Mouse (Mus musculus) testis, adult 2 months (tissue): Measurements from ENCODE around the gene D6Ertd527e. TPM values are rescaled to one million over a fixed set of nuclear protein-coding genes. Genes with fewer than 3 reads are reported as not detected.

Experiments used
- H3K27ac ChIP-seq: fragments of 200-500 bp; 2 replicates; pipeline ENCODE4 v1.5.1; 2012; ENCODE audit warnings: low read depth, low read length; ENCODE audit not compliant: control insufficient read depth, insufficient read depth
- H3K27me3 ChIP-seq: fragments of 200-500 bp; 2 replicates; pipeline ENCODE4 v1.6.1; 2012; ENCODE audit warnings: mild to moderate bottlenecking, low read length, moderate library complexity; ENCODE audit not compliant: control insufficient read depth, insufficient read depth
- H3K36me3 ChIP-seq: fragments of 200-500 bp; 2 replicates; pipeline ENCODE4 v1.6.1; 2012; ENCODE audit warnings: mild to moderate bottlenecking, low read length; ENCODE audit not compliant: control insufficient read depth, insufficient read depth
- H3K4me1 ChIP-seq: fragments of 200-500 bp; 2 replicates; pipeline ENCODE4 v1.6.1; 2012; ENCODE audit warnings: low read length; ENCODE audit not compliant: control insufficient read depth, insufficient read depth
- H3K4me3 ChIP-seq: fragments of 200-500 bp; 2 replicates; pipeline ENCODE4 v1.5.1; 2012; ENCODE audit warnings: low read depth, mild to moderate bottlenecking, low read length, moderate library complexity, mixed read lengths; ENCODE audit not compliant: control insufficient read depth
- CTCF ChIP-seq: fragments of 200-500 bp; IDR thresholded peaks from 2 replicates; pipeline ENCODE4 v1.5.1; 2012; ENCODE audit warnings: low read depth, mild to moderate bottlenecking, inconsistent platforms, low read length, moderate library complexity; ENCODE audit not compliant: control insufficient read depth, insufficient read depth, insufficient replicate concordance
- POLR2A ChIP-seq: fragments of 200-500 bp; IDR thresholded peaks from 2 replicates; pipeline ENCODE4 v1.6.1; 2012; ENCODE audit warnings: low read depth, mild to moderate bottlenecking, inconsistent platforms, low read length, moderate library complexity; ENCODE audit not compliant: control insufficient read depth
- polyA plus RNA-seq: library from polyadenylated mRNA; depleted of rRNA; stranded (reverse); fragments of >200 nt; gene quantifications from 2 replicates; pipeline ENCODE4 v1.2.3, GENCODE M21; 2012

Gene D6Ertd527e
- polyA plus RNA-seq, 1 experiment = 3.9 TPM

DNA sequence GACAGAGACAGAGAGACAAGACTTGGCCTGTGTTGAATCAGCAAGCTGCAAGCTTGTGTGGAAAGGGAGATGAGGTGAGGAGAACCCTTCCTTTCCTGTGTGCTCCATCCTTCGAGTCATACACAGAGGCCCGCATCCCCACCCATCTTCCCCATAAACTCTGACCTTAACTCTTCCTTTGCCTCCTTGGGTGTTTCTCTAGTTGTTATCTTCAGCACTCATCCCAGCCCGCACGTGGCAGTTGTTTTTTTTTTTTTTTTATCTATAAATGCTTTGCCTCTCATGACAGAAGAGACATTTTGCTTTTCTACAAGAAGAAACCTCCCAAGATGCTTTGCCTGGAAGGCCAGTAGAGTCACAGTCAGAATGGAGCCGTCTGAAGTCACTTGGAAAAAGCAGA is 33.9 kb downstream of the D6Ertd527e start:
- Histone ChIP-seq H3K4me1 (no peaks in the 10 kb centered on the region), H3K27ac (no peak overlapping the region), H3K4me3 (no peak overlapping the region), H3K36me3 (no peaks in the 10 kb centered on the region), H3K27me3 (no peaks in the 10 kb centered on the region)
- no peak for TF ChIP-seq CTCF
- no peak for TF ChIP-seq POLR2A

GRCm38 (mm10) chr6:87139796-87140553 is 35.4 kb downstream of the D6Ertd527e start:
- Histone ChIP-seq H3K4me1 (no peaks in the 10 kb centered on the region), H3K27me3 (no peaks in the 10 kb centered on the region), H3K36me3 (no peaks in the 10 kb centered on the region), H3K4me3 (no peak overlapping the region), H3K27ac (no peak overlapping the region)
- no peak for TF ChIP-seq CTCF
- TF ChIP-seq POLR2A = no peak

DNA sequence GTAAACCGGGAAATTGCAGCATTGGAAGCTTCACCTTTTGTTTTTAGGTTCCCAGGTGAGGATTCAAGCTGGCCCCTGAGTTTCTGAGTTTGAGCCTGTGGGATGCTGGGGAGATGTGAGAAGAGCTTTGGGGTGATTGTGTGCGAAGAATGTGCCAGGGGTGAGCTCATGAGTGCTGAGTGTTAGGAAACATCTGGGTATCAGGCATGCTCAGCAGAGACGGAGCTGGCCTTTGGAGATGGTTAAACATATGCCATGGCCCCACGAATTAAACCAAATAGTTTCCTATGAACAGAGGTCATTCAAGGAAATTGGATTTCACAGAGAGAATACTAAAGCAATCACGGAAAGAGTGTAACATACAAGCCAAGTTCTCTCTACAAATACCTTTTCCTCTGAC is 37.7 kb downstream of the D6Ertd527e start:
- TF ChIP-seq POLR2A = no peak
- no peak for TF ChIP-seq CTCF
- Histone ChIP-seq H3K27ac (no peak overlapping the region), H3K4me1 (no peaks in the 10 kb centered on the region), H3K36me3 (no peaks in the 10 kb centered on the region), H3K27me3 (no peaks in the 10 kb centered on the region), H3K4me3 (no peak overlapping the region)

DNA sequence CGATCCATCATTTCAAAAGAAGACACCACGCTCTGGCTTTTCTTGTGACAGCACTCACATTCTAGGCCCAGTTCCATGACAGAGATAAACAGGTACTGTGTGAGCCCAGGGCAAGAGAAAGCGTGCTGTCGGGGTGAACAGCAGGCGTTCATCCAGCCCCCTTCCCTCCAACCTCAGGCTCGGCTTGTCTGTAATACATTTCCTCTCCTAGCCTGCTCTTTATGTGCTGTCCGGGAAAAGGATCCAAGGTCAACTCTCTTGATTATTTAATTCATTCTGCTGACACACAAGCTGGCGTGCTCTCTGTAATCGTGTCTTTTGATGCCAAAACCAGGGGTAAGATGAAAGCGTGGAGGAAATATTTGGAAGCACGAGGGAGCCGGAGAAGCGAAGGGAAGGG is 39.0 kb downstream of the D6Ertd527e start:
- TF ChIP-seq POLR2A (no peak), CTCF (no peak)
- no peaks in the 10 kb centered on the region for H3K27me3 ChIP-seq
- H3K27ac ChIP-seq = no peak overlapping the region
- no peaks in the 10 kb centered on the region for H3K4me1 ChIP-seq
- no peak overlapping the region for H3K4me3 ChIP-seq
- H3K36me3 ChIP-seq = no peaks in the 10 kb centered on the region

DNA sequence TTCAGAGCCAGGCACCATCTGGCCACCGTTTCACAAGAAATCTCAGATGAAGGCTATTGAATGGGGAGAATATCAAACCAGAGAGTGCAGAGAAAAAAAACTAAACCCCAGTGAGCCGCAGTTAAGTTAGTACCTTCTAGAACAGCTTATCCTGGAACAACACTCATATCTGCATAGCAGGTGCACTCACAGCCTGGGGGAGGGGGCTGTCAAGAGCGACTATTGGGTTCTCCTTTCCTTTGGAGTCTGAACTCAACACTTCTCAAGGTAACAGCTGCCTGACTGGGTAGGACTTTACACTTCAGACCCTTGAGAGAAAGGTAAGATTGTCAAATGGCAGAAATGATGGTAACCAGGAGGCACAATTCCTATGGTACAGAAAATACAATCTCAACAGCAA is 43.4 kb downstream of the D6Ertd527e start:
- TF ChIP-seq POLR2A (no peak), CTCF (no peak)
- no peak overlapping the region for H3K27ac ChIP-seq
- H3K36me3 ChIP-seq = no peaks in the 10 kb centered on the region
- peaks cover 2% of the 10 kb centered on the region; the same call in 1 of the 2 replicates for H3K4me1 ChIP-seq
- no peaks in the 10 kb centered on the region for H3K27me3 ChIP-seq
- no peak overlapping the region for H3K4me3 ChIP-seq

GRCm38 (mm10) chr6:87150471-87150870 is 45.9 kb downstream of the D6Ertd527e start:
- no peak for TF ChIP-seq CTCF
- TF ChIP-seq POLR2A = no peak
- H3K27me3 ChIP-seq = no peaks in the 10 kb centered on the region
- no peak overlapping the region for H3K4me3 ChIP-seq
- peaks cover 2% of the 10 kb centered on the region; the same call in 1 of the 2 replicates for H3K4me1 ChIP-seq
- no peaks in the 10 kb centered on the region for H3K36me3 ChIP-seq
- H3K27ac ChIP-seq = no peak overlapping the region

DNA sequence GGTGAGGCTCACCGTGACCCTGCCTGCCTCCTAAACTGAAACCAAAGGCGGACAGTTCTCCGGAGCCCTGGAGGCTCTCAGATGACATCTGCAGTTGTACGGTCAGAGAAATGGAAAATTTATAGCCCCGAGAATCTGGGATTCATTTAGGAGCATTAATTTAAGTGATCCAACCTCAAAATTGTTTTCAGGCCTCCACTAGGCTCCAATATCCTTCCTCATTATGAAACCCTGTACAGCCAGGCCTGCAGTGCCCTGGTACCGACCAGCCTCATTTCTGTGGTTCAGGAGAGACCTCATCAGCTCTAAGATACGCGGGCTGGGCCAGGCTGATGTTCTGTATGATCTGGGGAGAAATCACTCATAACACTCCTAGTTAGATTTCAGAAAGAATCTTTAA is 46.9 kb downstream of the D6Ertd527e start:
- no peaks in the 10 kb centered on the region for H3K27me3 ChIP-seq

More for the DNA sequence above, 46.9 kb downstream of the D6Ertd527e start:
- Histone ChIP-seq H3K36me3 (no peaks in the 10 kb centered on the region), H3K27ac (no peak overlapping the region), H3K4me3 (no peak overlapping the region), H3K4me1 (peaks cover 2% of the 10 kb centered on the region; the same call in 1 of the 2 replicates)
- TF ChIP-seq CTCF (no peak), POLR2A (no peak)
